Mouse (Mus musculus) liver, embryonic 15.5 days (tissue): ENCODE results near the gene Acadl. TPM values are rescaled to one million over a fixed set of nuclear protein-coding genes. Genes with fewer than 3 reads are reported as not detected.

ENCODE experiments used
- ATAC-seq: fragments of 200-750 bp; cut with Nextera tagmentation; 2 replicates; pipeline ENCODE4 v1.8.0; 2017; ENCODE audit warnings: moderate number of reproducible peaks, mild to moderate bottlenecking, moderate library complexity; ENCODE audit not compliant: insufficient read depth
- H3K27ac ChIP-seq: fragments of 300-500 bp; sonication (generic); replicated peaks from 2 replicates; pipeline ENCODE4 v1.5.1; 2015; ENCODE audit warnings: mild to moderate bottlenecking, inconsistent platforms
- H3K27me3 ChIP-seq: fragments of 300-500 bp; sonication (generic); 2 replicates; pipeline ENCODE4 v1.6.1; 2015; ENCODE audit warnings: mild to moderate bottlenecking, inconsistent platforms
- H3K36me3 ChIP-seq: fragments of 300-500 bp; sonication (generic); replicated peaks from 2 replicates; pipeline ENCODE4 v1.6.1; 2015; ENCODE audit warnings: moderate library complexity, mild to moderate bottlenecking, inconsistent platforms
- H3K4me1 ChIP-seq: fragments of 300-500 bp; sonication (generic); replicated peaks from 2 replicates; pipeline ENCODE4 v1.6.1; 2015; ENCODE audit warnings: inconsistent platforms
- H3K4me2 ChIP-seq: fragments of 300-500 bp; sonication (generic); 2 replicates; pipeline ENCODE4 v1.6.1; 2015; ENCODE audit warnings: moderate library complexity, mild to moderate bottlenecking, inconsistent platforms
- H3K4me3 ChIP-seq: fragments of 300-500 bp; sonication (generic); replicated peaks from 2 replicates; pipeline ENCODE4 v1.5.1; 2015; ENCODE audit warnings: mild to moderate bottlenecking, inconsistent platforms
- H3K9ac ChIP-seq: fragments of 300-500 bp; sonication (generic); 2 replicates; pipeline ENCODE4 v1.6.1; 2015; ENCODE audit warnings: moderate library complexity, mild to moderate bottlenecking, inconsistent platforms
- H3K9me3 ChIP-seq: fragments of 300-500 bp; sonication (generic); replicated peaks from 2 replicates; pipeline ENCODE4 v1.6.1; 2016; ENCODE audit warnings: inconsistent platforms
- WGBS: fragments of 180-500 bp; shearing (Covaris S2); methylation state at CpG from one replicate; pipeline ENCODE4 v1.1.7; 2015; ENCODE audit warnings: mixed read lengths; ENCODE audit not compliant: insufficient replicate concordance; 5-methylcytosine and 5-hydroxymethylcytosine counted together
- polyA plus RNA-seq: library from polyadenylated mRNA; unstranded; fragments of >200 nt; fragmentation: Nextera tagmentation; extraction: Ambion mirVana; gene quantifications from 2 replicates; pipeline ENCODE4 v1.2.1, GENCODE M21; 2015

The Acadl gene
- polyA plus RNA-seq, 1 experiment from 2014 or later = 140 TPM

GRCm38 (mm10) chr1:66816837-66817452, 46.1 kb downstream of the Acadl start:
- WGBS = under 1% methylated on average over 62 of the region's 63 CpGs
- Histone ChIP-seq H3K27me3 (peaks cover 2% of the 10 kb centered on the region; the same call in 1 of the 2 replicates), H3K9ac (peak overlapping the region; percentile 87), H3K27ac (peak overlapping the region; percentile 98), H3K4me3 (peak overlapping the region; percentile 85), H3K36me3 (no peaks in the 10 kb centered on the region), H3K9me3 (no peaks in the 10 kb centered on the region), H3K4me1 (peaks cover 24% of the 10 kb centered on the region), H3K4me2 (peak overlapping the region; percentile 97)
- ATAC-seq = peak; percentile 79

DNA sequence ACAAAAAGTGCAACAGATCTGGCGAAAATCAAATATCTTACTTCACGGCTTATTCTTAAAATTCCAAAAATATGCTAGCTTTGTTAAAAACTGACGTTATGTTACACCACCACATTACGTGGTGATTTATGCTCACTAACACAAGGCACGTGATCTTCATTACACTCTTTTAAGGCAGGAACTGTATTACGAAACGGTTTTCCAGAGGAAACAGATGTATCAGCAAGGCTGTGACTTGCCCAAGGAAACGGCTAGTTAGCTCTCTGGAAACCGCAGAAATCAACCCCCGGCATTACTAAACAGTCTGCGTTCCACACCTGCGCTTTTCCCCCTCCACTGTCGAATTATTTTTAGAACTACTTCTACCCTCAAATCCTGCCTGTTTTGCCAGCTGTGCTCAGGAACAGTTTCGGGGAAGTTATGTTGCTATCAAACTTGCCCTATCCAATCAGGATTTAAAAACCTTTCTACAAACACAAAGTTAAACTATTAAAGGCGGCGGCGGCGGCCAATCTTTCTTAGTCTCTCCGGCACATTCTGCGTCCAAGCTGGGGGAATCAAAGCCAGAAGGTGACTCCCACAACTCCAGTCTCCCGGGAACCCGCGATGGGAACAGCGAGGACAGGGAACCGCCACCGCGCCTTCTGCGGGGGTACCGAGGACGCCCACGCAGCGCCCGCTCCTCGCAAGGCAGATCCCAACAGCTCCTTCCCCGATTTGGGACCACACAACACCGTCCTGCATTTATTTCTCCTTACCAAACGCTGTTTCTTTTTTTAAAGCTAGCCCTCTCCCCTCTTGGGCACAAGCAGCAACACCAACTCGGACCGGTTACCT, 46.9 kb downstream of the Acadl start:
- Histone ChIP-seq H3K27me3 (peaks cover 2% of the 10 kb centered on the region; the same call in 1 of the 2 replicates), H3K36me3 (no peaks in the 10 kb centered on the region), H3K27ac (peak overlapping the region; percentile 98), H3K4me3 (peak overlapping the region; percentile 85), H3K4me2 (peak overlapping the region; percentile 97), H3K4me1 (peaks cover 24% of the 10 kb centered on the region), H3K9me3 (no peaks in the 10 kb centered on the region), H3K9ac (peak overlapping the region; percentile 87)
- under 1% methylated on average over 39 of the region's 39 CpGs for WGBS
- 0 out of 2 replicates have a peak, but pooled peaks have one; percentile 5 for ATAC-seq

GRCm38 (mm10) chr1:66814756-66815155, 48.3 kb downstream of the Acadl start:
- WGBS = 29% methylated on average over 8 of the region's 8 CpGs
- no peaks in the 10 kb centered on the region for H3K36me3 ChIP-seq
- no peak for ATAC-seq
- no peak overlapping the region for H3K9ac ChIP-seq
- H3K4me2 ChIP-seq = peak overlapping the region; percentile 46
- H3K27me3 ChIP-seq = no peaks in the 10 kb centered on the region
- peak overlapping the region; percentile 4 for H3K27ac ChIP-seq
- H3K4me1 ChIP-seq = peaks cover 24% of the 10 kb centered on the region
- H3K4me3 ChIP-seq = no peak overlapping the region
- no peaks in the 10 kb centered on the region for H3K9me3 ChIP-seq

DNA sequence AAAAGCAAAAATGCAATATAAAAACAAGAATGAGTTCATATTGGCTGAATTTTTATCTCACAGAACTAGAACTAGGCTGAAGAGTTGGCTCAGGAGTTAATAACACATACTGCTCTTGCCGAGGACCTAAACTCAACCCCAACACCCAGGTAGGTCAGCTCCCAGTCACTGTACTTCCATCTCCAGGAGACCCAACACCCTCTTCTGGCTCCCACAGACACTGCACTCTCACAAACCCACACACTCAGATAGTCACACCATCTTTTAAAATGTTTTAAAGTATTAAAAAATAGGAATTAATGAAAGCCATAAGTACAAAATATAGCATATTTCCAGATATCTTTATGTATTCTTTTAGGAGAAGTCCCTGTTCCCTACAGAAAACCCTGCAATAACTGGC, 49.9 kb downstream of the Acadl start:
- peaks cover 24% of the 10 kb centered on the region for H3K4me1 ChIP-seq
- H3K4me2 ChIP-seq = no peak overlapping the region
- no peaks in the 10 kb centered on the region for H3K36me3 ChIP-seq
- H3K27ac ChIP-seq = no peak overlapping the region
- no peak overlapping the region for H3K4me3 ChIP-seq
- H3K9ac ChIP-seq = no peak overlapping the region
- no peaks in the 10 kb centered on the region for H3K27me3 ChIP-seq
- H3K9me3 ChIP-seq = no peaks in the 10 kb centered on the region
- WGBS = 69% methylated on average over 1 of the region's 1 CpGs
- ATAC-seq = no peak

DNA sequence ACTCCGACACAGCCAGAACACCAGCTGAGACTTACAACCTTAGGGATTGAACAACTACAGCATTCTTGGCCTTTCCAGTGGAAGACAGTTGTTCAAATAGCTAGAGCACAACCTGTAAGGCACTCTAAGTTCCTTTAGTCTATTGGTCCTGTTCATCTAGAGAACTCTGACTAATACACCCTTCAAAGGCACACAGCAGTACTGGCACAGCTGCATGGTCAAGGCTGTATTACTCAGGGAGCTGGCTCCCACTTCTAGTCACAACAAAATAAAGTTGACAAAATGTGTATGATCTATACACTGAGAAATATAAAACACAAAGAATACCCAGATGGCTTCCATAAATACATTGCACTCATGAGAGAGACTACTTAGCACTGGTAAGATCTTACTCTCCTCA, 56.3 kb downstream of the Acadl start:
- Histone ChIP-seq H3K9me3 (no peaks in the 10 kb centered on the region), H3K4me3 (no peak overlapping the region), H3K27me3 (no peaks in the 10 kb centered on the region), H3K27ac (no peak overlapping the region), H3K4me2 (no peak overlapping the region), H3K4me1 (no peaks in the 10 kb centered on the region), H3K36me3 (no peaks in the 10 kb centered on the region), H3K9ac (no peak overlapping the region)
- ATAC-seq = no peak
- whole genome bisulfite sequencing = 78% methylated on average over 1 of the region's 1 CpGs

DNA sequence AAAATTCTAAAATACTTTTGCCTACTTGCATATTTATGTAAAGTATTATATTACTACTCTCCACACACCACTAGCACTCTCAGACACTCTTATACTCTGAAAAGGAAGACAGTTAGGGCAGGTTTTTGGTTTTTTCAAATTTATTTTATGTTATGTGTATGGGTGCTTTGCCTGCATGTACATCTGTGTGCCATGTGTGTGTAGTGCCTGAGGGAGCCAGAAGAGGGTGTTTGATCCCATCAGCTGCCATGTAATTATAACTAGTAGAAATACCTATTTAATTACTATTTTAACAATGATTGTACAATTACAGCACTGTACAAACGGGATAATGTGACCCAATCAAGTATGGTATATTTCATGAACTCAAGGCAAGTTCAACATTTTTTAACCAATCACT, 57.7 kb downstream of the Acadl start:
- no peaks in the 10 kb centered on the region for H3K9me3 ChIP-seq
- peaks cover 6% of the 10 kb centered on the region; the same call in 1 of the 2 replicates for H3K36me3 ChIP-seq
- H3K27me3 ChIP-seq = no peaks in the 10 kb centered on the region
- WGBS = 67% methylated on average over 1 of the region's 1 CpGs
- no peak overlapping the region for H3K9ac ChIP-seq
- ATAC-seq = no peak
- H3K27ac ChIP-seq = no peak overlapping the region
- H3K4me1 ChIP-seq = no peaks in the 10 kb centered on the region
- H3K4me2 ChIP-seq = no peak overlapping the region
- H3K4me3 ChIP-seq = no peak overlapping the region

DNA sequence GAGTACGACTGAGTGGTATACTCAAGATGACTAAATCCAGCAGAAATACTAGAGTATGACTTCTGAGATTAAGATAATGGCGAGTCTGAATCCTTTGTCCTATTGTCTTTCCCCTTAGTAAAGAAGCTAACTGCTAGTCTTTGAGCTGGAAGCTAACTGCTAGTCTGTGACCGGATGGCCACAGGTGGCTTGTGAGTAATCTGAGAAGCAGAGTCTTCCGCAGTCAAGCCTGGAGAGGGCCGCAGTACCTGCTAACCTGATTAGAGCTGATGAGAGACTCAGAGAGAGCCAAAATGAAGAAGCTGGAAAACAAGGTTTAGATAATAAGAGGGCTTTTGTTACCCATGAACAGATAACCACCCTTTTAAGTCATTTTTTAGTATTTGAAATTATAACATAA, 58.4 kb downstream of the Acadl start:
- no peak overlapping the region for H3K27ac ChIP-seq
- ATAC-seq = no peak
- no peak overlapping the region for H3K4me2 ChIP-seq
- no peaks in the 10 kb centered on the region for H3K27me3 ChIP-seq
- H3K4me1 ChIP-seq = no peaks in the 10 kb centered on the region
- peaks cover 13% of the 10 kb centered on the region; the same call in 1 of the 2 replicates for H3K36me3 ChIP-seq
- no peak overlapping the region for H3K4me3 ChIP-seq
- WGBS = 62% methylated on average over 5 of the region's 5 CpGs
- no peak overlapping the region for H3K9ac ChIP-seq
- H3K9me3 ChIP-seq = no peaks in the 10 kb centered on the region

DNA sequence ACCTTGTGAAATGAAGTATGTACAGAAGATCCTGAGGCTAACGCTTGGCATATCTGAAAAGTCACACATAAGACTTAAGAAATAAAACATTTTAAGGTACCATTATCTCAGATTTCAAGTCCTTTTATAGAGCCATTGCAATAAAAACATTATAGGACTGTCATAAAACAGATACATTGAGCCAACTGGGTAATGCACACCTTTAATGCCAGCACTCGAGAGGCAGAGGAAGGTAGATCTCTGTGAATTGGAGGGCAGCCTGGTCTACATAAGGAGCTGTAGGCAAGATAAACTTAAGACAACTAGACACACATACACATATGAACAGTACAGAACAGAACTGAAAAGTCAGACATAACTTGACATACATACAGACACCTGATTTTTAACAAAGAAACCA, 65.1 kb downstream of the Acadl start:
- 68% methylated on average over 2 of the region's 2 CpGs for WGBS
- no peak overlapping the region for H3K4me3 ChIP-seq
- H3K9ac ChIP-seq = no peak overlapping the region
- H3K36me3 ChIP-seq = peaks cover 14% of the 10 kb centered on the region; the same call in 1 of the 2 replicates
- H3K4me2 ChIP-seq = no peak overlapping the region
- H3K9me3 ChIP-seq = no peaks in the 10 kb centered on the region
- H3K27me3 ChIP-seq = no peaks in the 10 kb centered on the region
- H3K27ac ChIP-seq = no peak overlapping the region
- ATAC-seq = no peak
- no peaks in the 10 kb centered on the region for H3K4me1 ChIP-seq

GRCm38 (mm10) chr1:66792838-66793466, 70.1 kb downstream of the Acadl start:
- Histone ChIP-seq H3K4me1 (no peaks in the 10 kb centered on the region), H3K9ac (no peak overlapping the region), H3K27ac (no peak overlapping the region), H3K4me2 (no peak overlapping the region), H3K36me3 (no peaks in the 10 kb centered on the region), H3K9me3 (no peaks in the 10 kb centered on the region), H3K4me3 (no peak overlapping the region), H3K27me3 (no peaks in the 10 kb centered on the region)
- 46% methylated on average over 2 of the region's 2 CpGs for WGBS
- no peak for ATAC-seq

DNA sequence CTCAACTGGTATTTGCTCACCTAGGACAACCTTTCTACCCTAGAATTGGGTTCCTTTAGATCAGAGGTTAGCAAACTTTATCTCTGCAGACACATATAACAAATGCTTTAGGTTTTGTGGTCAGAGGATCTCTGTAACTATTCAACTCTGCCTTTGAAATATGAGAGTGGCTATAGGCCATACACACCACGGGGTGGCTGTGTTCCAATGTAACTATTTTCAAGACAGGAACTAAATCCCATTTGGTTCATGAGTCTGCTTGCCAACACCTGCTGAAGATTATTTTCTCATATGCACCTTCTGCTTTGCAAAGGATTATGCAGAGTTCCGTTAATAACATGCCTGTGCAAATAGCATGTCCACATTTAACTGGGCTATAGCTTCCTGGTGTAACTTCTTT, 80.8 kb downstream of the Acadl start:
- Histone ChIP-seq H3K4me1 (no peaks in the 10 kb centered on the region), H3K27ac (no peak overlapping the region), H3K27me3 (no peaks in the 10 kb centered on the region), H3K4me2 (no peak overlapping the region), H3K9me3 (no peaks in the 10 kb centered on the region), H3K9ac (no peak overlapping the region), H3K36me3 (no peaks in the 10 kb centered on the region), H3K4me3 (no peak overlapping the region)
- ATAC-seq = no peak
- WGBS = 45% methylated on average over 2 of the region's 2 CpGs

GRCm38 (mm10) chr1:66781027-66781426, 82.0 kb downstream of the Acadl start:
- Histone ChIP-seq H3K4me3 (no peak overlapping the region), H3K36me3 (no peaks in the 10 kb centered on the region), H3K9me3 (no peaks in the 10 kb centered on the region), H3K4me2 (no peak overlapping the region), H3K9ac (no peak overlapping the region), H3K27ac (no peak overlapping the region), H3K4me1 (no peaks in the 10 kb centered on the region), H3K27me3 (no peaks in the 10 kb centered on the region)
- ATAC-seq = no peak
- WGBS = 52% methylated on average over 4 of the region's 4 CpGs
